Mouse (Mus musculus) lung, adult 2 months (tissue): ENCODE measurements at regions not wholly inside any gene's neighbourhood (a gene's known extent, or its start where the extent isn't known, plus 50 kb on each side); places are given as distances from the start of the nearest gene placed in this dataset.

Experiments
- DNase-seq: peaks from one replicate; pipeline ENCODE4 v3.0.0; 2022
- H3K4me1 ChIP-seq: fragments of 200-500 bp; 2 replicates; pipeline ENCODE4 v1.6.1; 2011; ENCODE audit warnings: low read length; ENCODE audit not compliant: control insufficient read depth, insufficient read depth
- H3K4me3 ChIP-seq: fragments of 200-500 bp; replicated peaks from 2 replicates; pipeline ENCODE3; 2011; ENCODE audit warnings: low read depth, mild to moderate bottlenecking, control low read depth, low read length; ENCODE audit errors: extremely low read depth
- CTCF ChIP-seq: fragments of 200-500 bp; IDR thresholded peaks from 2 replicates; pipeline ENCODE4 v1.5.1; 2011; ENCODE audit warnings: mild to moderate bottlenecking, low read length, control low read depth; ENCODE audit not compliant: insufficient read depth
- POLR2A ChIP-seq: fragments of 200-500 bp; IDR thresholded peaks from 2 replicates; pipeline ENCODE4 v1.6.1; 2011; ENCODE audit warnings: low read depth, mild to moderate bottlenecking, control low read depth, low read length, borderline replicate concordance; ENCODE audit errors: extremely low read depth
- WGBS: fragments of 180-500 bp; shearing (Covaris S2); methylation state at CpG from one replicate; pipeline ENCODE4 v1.1.7; 2018; 5-methylcytosine and 5-hydroxymethylcytosine counted together

- no peak overlapping the region for H3K4me3 ChIP-seq
- TF ChIP-seq CTCF (no peak), POLR2A (no peak)
- DNase-seq: no peak
- no peaks in the 10 kb centered on the region; the same call in 1 of the 2 replicates for H3K4me1 ChIP-seq
- 66% methylated on average over 9 of the region's 9 CpGs for WGBS
These were observed 64.4 kb upstream of the Noct start for GRCm38 (mm10) chr3:51159881-51160280.

GRCm38 (mm10) chr3:51160625-51161024, 63.6 kb upstream of the Noct start:
- WGBS: 91% methylated on average over 7 of the region's 7 CpGs
- no peak for DNase-seq
- TF ChIP-seq POLR2A: no peak
- no peaks in the 10 kb centered on the region; the same call in 1 of the 2 replicates for H3K4me1 ChIP-seq
- H3K4me3 ChIP-seq: no peak overlapping the region

- WGBS: 58% methylated on average over 30 of the region's 30 CpGs
These were observed 54.9 kb upstream of the Noct start for GRCm38 (mm10) chr3:51169150-51169925.

GRCm38 (mm10) chr3:51170225-51170852, 53.9 kb upstream of the Noct start:
- Histone ChIP-seq H3K4me1 (no peaks in the 10 kb centered on the region), H3K4me3 (no peak overlapping the region)
- DNase-seq: peak; percentile 78
- 24% methylated on average over 19 of the region's 19 CpGs for WGBS
- no peak for TF ChIP-seq POLR2A
- TF ChIP-seq CTCF: peak; percentile 99

More at GRCm38 (mm10) chr3:51169150-51169925, 54.9 kb upstream of the Noct start:
- TF ChIP-seq POLR2A (no peak), CTCF (no peak)
- Histone ChIP-seq H3K4me1 (no peaks in the 10 kb centered on the region), H3K4me3 (no peak overlapping the region)
- DNase-seq: no peak
